Mouse (Mus musculus): Measurements from ENCODE around the gene Gramd4. TPM values are rescaled to one million over a fixed set of nuclear protein-coding genes. Genes with fewer than 3 reads are reported as not detected.

Gramd4 gene
- total RNA-seq, 2 experiments from 2014 or later = 7.6 to 12.1 TPM

DNA sequence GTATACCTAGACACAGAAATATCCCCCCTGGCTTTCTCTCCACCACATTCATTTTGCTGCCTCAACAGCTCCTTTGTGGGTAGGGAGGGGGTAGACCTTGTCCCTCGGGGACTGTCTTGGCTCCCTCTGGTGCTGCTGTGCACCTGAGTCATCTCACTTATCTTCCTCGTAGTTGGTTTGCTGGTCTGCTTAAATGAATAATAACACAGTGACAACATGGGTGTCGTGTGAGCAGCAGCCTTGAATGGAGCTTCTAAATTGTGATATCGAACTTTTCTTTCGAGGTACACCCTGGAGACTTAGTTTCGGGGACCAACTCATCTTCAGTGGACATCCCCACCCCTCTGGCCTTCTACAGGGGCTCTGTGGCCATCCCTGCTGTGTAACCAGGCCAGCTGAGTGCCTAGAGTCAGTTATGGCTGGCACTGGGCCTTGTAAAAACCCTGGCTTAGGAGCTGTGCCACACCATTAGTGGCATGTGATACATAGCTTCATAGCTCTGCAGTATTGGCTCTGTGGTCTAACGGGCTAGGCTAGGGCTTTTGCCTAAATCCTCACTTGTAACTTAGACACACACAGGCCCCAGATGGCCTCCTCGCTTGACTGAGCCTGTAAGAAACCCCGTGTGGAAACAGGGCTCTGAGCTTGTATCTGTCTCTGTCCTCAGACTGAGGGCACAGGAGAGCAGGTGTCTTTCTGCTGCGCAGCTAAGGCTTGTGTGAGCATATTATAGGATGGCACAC, 53.0 kb downstream of the Gramd4 start:
- DNase-seq (ENCODE audit: low spot score) = peak; percentile 54

GRCm38 (mm10) chr15:86112707-86113341, 55.3 kb downstream of the Gramd4 start:
- no peak for DNase-seq (ENCODE audit: low spot score)

GRCm38 (mm10) chr15:86113342-86113710, 55.8 kb downstream of the Gramd4 start:
- DNase-seq (ENCODE audit: low spot score) = no peak

GRCm38 (mm10) chr15:86116421-86116820, 58.9 kb downstream of the Gramd4 start:
- DNase-seq (ENCODE audit: low spot score) = peak; percentile 41

DNA sequence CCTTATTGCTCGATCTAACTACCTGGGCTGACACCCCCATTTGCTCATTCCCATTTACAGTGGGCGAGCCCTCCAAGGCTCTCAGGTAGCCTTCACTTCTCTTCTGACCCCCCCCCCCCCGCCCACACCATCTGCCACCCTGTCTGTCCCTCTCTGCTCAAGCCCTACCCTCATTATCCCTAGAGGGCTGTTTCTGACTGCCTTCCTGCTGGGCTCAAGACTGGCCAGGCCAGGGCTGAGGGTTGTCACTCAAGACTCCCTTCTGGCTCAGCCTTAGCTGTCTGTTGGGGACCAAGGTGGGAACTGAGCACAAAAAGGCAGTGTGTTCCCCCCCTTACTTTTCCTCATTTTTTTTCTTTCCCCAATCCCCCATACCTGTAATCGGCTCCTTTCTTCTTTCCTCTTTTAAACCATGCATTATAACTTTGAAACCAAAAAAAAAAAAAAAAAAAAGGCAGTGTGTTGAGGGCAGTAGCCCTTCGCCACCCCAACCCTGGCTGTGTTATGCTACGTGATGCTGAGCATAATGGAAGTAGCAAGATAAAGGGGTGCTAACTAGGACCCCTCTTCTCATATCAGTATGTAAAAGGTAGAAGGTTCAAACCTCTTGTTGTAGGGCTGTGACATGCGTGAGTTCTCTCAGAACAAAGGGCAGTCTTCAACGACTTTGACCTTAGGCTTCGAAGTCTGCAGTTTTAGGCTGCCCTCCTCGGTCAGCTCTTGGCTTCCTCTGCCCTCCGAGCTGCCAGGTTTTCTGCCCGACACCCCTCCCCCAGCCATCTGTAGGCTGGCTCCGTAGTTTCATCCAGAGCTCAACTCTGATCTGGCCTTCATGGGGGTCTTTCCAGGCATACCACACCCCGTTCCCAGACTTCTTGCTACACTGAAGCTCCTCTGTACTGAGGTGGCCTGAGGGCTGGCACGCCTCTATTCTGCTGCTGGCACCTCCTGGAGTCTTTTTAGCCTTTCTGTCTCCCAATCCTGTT, 59.9 kb downstream of the Gramd4 start:
- no peak for DNase-seq (ENCODE audit: low spot score)

DNA sequence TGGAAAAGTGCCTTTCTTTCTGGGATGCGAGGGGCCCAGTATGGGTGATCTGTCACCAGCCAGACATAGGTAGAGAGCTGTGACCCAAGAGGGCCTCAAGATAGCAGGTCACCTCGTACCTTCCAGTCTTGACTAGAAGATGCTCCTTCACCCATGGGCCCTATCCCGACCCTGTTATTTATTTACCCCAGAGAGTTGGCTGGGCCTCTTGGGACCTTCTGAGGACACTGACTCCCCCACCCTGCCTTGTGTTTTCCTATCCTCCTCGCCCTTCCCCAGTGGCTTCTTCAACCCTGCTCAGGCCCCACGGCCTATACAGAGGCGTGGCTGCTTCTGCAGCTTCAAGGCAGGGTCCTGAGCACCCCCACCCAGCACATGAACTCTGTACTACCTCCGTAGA, 61.7 kb downstream of the Gramd4 start:
- DNase-seq (ENCODE audit: low spot score) = no peak

GRCm38 (mm10) chr15:86122261-86122949, 64.9 kb downstream of the Gramd4 start:
- DNase-seq (ENCODE audit: low spot score) = peak; percentile 88

DNA sequence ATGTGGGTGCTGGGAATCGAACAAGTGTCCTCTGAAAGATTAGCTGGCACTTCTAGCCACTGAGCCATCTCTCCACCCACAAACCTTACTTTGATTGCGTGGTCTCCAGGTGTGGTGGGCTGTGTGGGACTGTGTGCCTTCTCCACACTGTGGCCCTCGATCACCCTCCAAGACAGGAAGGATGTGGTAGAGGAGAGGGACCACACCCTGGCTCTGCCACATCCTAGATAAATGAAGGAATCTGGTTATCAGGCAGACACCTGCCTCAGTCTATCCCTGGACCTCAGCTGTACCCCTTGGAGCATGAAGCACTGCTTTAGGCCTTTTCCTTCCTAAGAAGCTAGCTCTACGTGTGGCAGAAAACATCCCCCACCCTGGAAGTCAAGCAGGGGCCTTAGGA, 65.9 kb downstream of the Gramd4 start:
- DNase-seq (ENCODE audit: low spot score) = no peak

- DNase-seq (ENCODE audit: low spot score) = peak; percentile 75
Observed at GRCm38 (mm10) chr15:86124359-86124758, 66.9 kb downstream of the Gramd4 start.

GRCm38 (mm10) chr15:86129036-86129435, 71.5 kb downstream of the Gramd4 start:
- no peak for DNase-seq (ENCODE audit: low spot score)

DNA sequence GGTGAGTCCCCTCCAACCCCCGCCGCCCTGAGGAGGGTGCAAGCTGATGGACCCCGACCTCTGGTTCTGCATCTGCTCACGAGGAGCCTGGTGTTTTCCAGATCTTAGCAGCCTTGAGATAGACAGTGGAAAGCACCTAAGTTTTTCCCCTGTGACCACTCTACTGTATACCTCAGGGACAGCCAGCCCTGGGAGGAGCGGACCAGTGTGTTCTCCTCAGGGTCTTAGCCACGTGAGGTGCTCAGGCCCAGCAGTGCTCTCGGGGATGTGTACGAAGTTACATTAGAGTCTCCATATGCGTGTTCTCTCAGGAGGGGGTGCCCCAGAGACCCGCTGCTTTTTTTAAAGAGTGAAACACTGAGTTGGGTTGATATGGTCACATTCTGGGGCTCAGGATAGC, 73.2 kb downstream of the Gramd4 start:
- DNase-seq (ENCODE audit: low spot score) = no peak

- peak; percentile 90 for DNase-seq (ENCODE audit: low spot score)
Observed at GRCm38 (mm10) chr15:86134941-86135783, 77.7 kb downstream of the Gramd4 start.

DNA sequence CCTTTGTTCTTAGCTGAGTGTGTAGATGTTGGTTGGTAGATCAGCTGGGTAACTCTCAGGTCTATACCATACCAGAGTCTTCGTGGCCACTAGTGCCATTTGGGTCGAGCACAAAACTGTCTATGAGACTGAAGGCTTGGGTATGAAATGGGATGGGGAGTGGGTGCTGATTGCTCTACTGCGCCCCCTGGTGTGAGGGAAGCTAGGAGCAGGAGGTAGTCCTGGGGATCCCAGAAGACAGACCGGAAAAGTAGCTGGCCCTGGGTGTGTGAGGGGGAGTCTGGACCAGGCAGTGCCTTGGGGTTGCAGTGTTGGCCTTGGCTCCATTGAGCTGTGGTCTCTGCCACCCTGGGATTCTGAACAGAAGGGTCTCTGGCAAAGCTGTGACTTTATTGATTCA, 80.1 kb downstream of the Gramd4 start:
- DNase-seq (ENCODE audit: low spot score) = no peak

- DNase-seq (ENCODE audit: low spot score) = peak; percentile 38
Observed at GRCm38 (mm10) chr15:86140323-86140722, 82.8 kb downstream of the Gramd4 start.

DNA sequence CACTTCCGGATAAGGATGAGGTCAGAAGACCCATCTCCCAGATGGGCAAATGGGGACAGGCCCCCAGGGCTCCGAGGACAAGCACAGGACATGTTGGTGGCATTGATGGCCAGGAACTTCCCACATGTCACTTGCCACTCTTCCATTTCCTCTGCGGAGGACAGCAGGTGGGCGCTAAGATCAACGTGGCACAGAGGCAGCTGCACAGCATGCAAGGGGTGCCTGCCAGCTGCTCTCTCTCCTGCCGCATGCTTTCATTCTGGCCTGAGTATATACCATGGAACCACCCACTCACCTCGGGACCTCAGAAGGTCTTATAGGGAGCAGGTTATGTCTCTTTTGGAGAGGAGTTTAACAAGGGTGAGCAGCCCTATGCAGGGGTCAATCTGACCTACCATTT, 87.1 kb downstream of the Gramd4 start:
- no peak for DNase-seq (ENCODE audit: low spot score)

DNA sequence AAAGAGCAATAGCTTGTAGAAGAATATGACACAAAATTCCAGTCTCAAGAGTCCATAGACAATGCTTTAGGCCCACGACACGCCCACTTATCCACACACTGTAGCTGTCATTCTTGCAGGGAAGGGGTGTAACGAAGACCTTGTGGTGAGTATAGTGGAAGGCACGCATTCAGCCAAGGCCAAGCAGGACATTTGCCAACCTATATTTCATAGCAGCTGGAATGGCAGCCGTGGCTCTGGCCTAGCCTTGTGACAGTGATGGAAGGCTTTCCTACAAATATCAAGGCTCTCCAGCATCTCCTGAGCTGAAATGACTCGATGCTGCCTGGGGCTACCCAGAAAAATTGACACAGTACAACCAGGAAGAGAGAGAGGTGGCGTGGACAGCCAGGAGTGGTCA, 87.6 kb downstream of the Gramd4 start:
- DNase-seq (ENCODE audit: low spot score) = no peak

DNA sequence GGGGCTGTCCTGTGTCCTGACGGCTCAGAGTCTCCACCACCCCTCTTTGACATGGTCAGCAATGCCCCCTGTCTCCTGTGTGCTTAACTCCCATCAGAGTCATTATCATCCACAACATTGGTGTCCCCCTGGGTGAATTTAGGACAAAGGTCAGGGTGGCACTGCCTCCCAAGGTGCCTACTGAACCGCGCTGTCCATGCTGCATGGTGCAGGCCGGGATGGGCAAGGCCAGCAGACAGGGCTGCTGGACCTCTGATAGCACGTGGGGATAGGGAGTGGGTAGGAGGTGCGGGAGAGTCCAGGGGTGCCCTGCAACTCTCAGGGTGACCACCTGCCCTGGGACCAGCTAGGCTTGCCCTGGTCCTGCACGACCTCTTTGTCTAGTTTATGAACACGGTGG, 89.4 kb downstream of the Gramd4 start:
- DNase-seq (ENCODE audit: low spot score) = no peak

DNA sequence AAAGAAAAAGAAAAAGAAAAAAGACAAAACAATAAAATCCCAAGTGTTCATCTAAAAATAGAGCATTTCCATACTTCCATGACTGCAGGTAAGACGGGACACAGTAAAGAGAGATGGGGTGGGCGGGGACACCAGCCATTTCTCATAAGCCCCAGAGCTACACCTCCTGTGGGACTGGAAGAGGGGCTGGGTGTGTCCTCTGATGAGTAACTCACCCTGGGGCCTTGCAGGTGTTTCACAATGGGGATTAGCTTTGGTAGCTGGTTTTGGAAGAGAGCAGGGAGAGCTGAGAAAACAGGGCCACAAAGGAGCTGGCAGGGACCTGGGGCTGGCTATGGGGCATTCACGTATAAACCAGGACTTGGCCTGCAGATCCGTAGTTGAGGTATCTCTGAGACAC, 93.1 kb downstream of the Gramd4 start:
- DNase-seq (ENCODE audit: low spot score) = no peak

DNA sequence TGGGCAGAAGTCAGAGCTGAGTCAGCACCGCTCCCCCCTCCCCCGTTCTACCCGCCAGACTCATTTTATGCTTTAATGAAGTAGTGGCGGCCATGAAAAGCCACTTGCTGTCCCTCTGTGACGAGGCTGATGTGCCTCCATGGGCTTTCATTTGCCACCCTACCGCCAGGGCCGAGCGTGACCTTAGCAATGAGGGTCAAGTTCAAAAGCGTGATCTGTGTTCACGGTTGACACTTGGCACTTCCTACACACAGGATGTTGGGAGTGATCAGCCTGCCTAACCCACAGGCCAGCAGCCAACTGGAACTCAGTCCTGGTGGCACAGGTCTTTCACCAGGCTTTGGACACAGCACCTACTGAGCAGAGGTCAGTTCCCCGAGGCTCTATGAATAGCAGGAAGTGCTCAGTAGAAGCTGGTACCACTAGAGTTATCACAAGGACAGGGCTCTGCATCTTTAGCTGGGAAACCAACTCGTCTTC, 96.0 kb downstream of the Gramd4 start:
- DNase-seq (ENCODE audit: low spot score) = no peak

DNA sequence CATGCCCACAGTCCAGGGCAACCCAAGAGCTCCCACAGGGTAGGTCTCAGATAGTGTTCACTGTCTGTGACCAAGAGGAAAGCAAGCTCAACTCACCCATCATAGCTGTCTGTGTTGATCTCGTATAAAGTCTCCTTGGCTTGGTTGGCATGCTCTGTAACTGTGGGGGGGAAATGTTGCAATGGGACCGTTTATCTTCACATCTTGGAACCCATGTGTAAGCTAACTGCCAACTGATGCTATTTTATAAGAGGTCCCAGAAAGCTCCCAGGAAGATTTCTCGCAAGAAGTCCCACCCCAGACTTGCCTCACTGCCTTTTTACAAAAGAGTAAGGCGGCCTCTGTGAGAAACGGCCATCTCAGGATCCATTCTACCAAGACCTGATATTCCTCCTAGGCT, 99.0 kb downstream of the Gramd4 start:
- DNase-seq (ENCODE audit: low spot score) = no peak
